Mouse (Mus musculus) stomach, postnatal 0 days (tissue): ENCODE measurements around the gene Clasp2.

ENCODE experiments used
- CTCF ChIP-seq: IDR thresholded peaks from 2 replicates; pipeline ENCODE4 v1.5.1; 2016; ENCODE audit warnings: antibody characterized with exemption, low read depth, mild to moderate bottlenecking, moderate library complexity
- EP300 ChIP-seq: optimal IDR thresholded peaks from 2 replicates; pipeline ENCODE3; 2016; ENCODE audit warnings: antibody characterized with exemption

DNA sequence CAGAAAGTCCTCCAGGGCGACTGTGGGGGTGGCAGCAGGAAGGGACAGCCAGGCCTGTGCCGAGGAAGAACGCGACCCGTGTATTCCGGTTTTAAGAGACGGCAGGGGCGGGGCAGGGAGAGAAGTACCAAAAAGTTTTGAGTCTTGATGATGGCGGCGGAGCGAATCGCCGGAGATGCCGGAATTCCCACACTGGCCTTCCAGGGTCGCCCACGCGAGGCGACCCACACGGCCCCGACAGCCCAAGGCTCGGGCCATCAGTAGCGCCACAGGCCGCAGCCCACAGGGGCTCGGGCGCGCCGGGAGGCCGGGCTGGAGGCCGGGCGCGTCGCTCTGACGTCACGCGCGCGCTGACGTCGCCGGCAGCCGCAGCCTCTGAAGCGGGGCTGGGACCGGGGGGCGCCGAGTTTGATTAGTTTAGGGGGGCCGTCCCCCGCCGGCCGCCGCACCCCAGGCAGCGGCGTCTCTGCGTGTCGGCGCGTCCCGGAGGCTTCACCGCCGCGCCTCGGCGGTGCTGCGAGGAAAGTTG, at the start of gene Clasp2:
- TF ChIP-seq CTCF = no peak
- no peak for TF ChIP-seq EP300
